Mouse (Mus musculus): ENCODE data around the gene Slc29a1. TPM values are rescaled to one million over a fixed set of nuclear protein-coding genes. Genes with fewer than 3 reads are reported as not detected.
A peak's percentile ranks its signal among the peaks of the same experiment; 100 is the strongest.

Gene Slc29a1
- total RNA-seq, 2 experiments from 2014 or later = 19.7 to 23.6 TPM

- intact Hi-C loops (cut with DNase I) = no loop called here
- no peak for DNase-seq (ENCODE audit: extremely low spot score in 1 of 2, low spot score in 2 of 2)
- Histone ChIP-seq H3K27ac (no peak overlapping the region), H3K4me3 (no peak overlapping the region)
- no peak for TF ChIP-seq CTCF (IDR thresholded peaks at IDR 0.05)
Measured at GRCm38 (mm10) chr17:45608396-45608795, 9.0 kb upstream of the Slc29a1 start.

- H3K27ac ChIP-seq = no peak overlapping the region
- no peak overlapping the region for H3K4me3 ChIP-seq
- intact Hi-C loops (cut with DNase I) = no loop called here
- no peak for TF ChIP-seq CTCF (IDR thresholded peaks at IDR 0.05)
- no peak for DNase-seq (ENCODE audit: extremely low spot score in 1 of 2, low spot score in 2 of 2)
Measured at GRCm38 (mm10) chr17:45606992-45607879, 7.8 kb upstream of the Slc29a1 start.

GRCm38 (mm10) chr17:45602984-45603383, 3.6 kb upstream of the Slc29a1 start:
- no peak for DNase-seq (ENCODE audit: extremely low spot score in 1 of 2, low spot score in 2 of 2)
- no peak for TF ChIP-seq CTCF (IDR thresholded peaks at IDR 0.05)
- Histone ChIP-seq H3K27ac (no peak overlapping the region), H3K4me3 (no peak overlapping the region)
- intact Hi-C loops (cut with DNase I) = no loop called here

- no peak for TF ChIP-seq CTCF (IDR thresholded peaks at IDR 0.05)
- Histone ChIP-seq H3K27ac (no peak within 1 kb of the TSS), H3K4me3 (no peak within 1 kb of the TSS)
- no peak for DNase-seq (ENCODE audit: extremely low spot score in 1 of 2, low spot score in 2 of 2)
- intact Hi-C loops (cut with DNase I) = no loop called here
Measured at GRCm38 (mm10) chr17:45601877-45602304, 2.5 kb upstream of the Slc29a1 start, which contains the start of gene Mymx. Gene Mymx, minus strand, starts transcription at chr17:45602102.

GRCm38 (mm10) chr17:45601325-45601724, 1.9 kb upstream of the Slc29a1 start:
- intact Hi-C loops (cut with DNase I) = no loop called here
- no peak for DNase-seq (ENCODE audit: extremely low spot score in 1 of 2, low spot score in 2 of 2)
- Histone ChIP-seq H3K27ac (no peak overlapping the region), H3K4me3 (no peak overlapping the region)
- TF ChIP-seq CTCF (IDR thresholded peaks at IDR 0.05) = no peak

- H3K27ac ChIP-seq = no peak overlapping the region
- no peak for DNase-seq (ENCODE audit: extremely low spot score in 1 of 2, low spot score in 2 of 2)
Measured at GRCm38 (mm10) chr17:45600267-45600666, 861 bp upstream of the Slc29a1 start.

GRCm38 (mm10) chr17:45598891-45599290, 515 bp downstream of the Slc29a1 start:
- no peak for DNase-seq (ENCODE audit: extremely low spot score in 1 of 2, low spot score in 2 of 2)
- no peak overlapping the region for H3K4me3 ChIP-seq
- no peak for TF ChIP-seq CTCF (IDR thresholded peaks at IDR 0.05)
- intact Hi-C loops (cut with DNase I) = loop anchor here (2.0 kb wide), 1 partner anchor 28 kb away; no protein-coding TSS in a partner anchor
- H3K27ac ChIP-seq = no peak overlapping the region

More at GRCm38 (mm10) chr17:45600267-45600666, 861 bp upstream of the Slc29a1 start:
- no peak overlapping the region for H3K4me3 ChIP-seq
- intact Hi-C loops (cut with DNase I) = no loop called here
- TF ChIP-seq CTCF (IDR thresholded peaks at IDR 0.05) = no peak

GRCm38 (mm10) chr17:45598376-45598775, 1.0 kb downstream of the Slc29a1 start:
- no peak overlapping the region for H3K4me3 ChIP-seq
- no peak for DNase-seq (ENCODE audit: extremely low spot score in 1 of 2, low spot score in 2 of 2)
- intact Hi-C loops (cut with DNase I) = loop anchor here (2.0 kb wide), 1 partner anchor 28 kb away; no protein-coding TSS in a partner anchor
- no peak overlapping the region for H3K27ac ChIP-seq
- TF ChIP-seq CTCF (IDR thresholded peaks at IDR 0.05) = no peak

GRCm38 (mm10) chr17:45597787-45598186, 1.6 kb downstream of the Slc29a1 start:
- H3K27ac ChIP-seq = no peak overlapping the region
- intact Hi-C loops (cut with DNase I) = loop anchor here (2.0 kb wide), 1 partner anchor 29 kb away; no protein-coding TSS in a partner anchor

GRCm38 (mm10) chr17:45596631-45597396, 2.6 kb downstream of the Slc29a1 start:
- Histone ChIP-seq H3K27ac (no peak overlapping the region), H3K4me3 (no peak overlapping the region)
- intact Hi-C loops (cut with DNase I) = no loop called here
- DNase-seq (ENCODE audit: extremely low spot score in 1 of 2, low spot score in 2 of 2) = peak; percentile 62 to 68
- TF ChIP-seq CTCF (IDR thresholded peaks at IDR 0.05) = peak; percentile 75

More at GRCm38 (mm10) chr17:45597787-45598186, 1.6 kb downstream of the Slc29a1 start:
- TF ChIP-seq CTCF (IDR thresholded peaks at IDR 0.05) = no peak
- no peak for DNase-seq (ENCODE audit: extremely low spot score in 1 of 2, low spot score in 2 of 2)
- no peak overlapping the region for H3K4me3 ChIP-seq

GRCm38 (mm10) chr17:45595736-45596390, 3.5 kb downstream of the Slc29a1 start:
- no peak for TF ChIP-seq CTCF (IDR thresholded peaks at IDR 0.05)
- peak overlapping the region; percentile 50 for H3K4me3 ChIP-seq
- H3K27ac ChIP-seq = peak overlapping the region; percentile 54; the same call in 1 of the 2 replicates
- intact Hi-C loops (cut with DNase I) = no loop called here
- peak in 1 of 2 experiments; percentile 59 for DNase-seq (ENCODE audit: extremely low spot score in 1 of 2, low spot score in 2 of 2)

Measured in left cerebral cortex, adult 2 months (tissue).